Mouse (Mus musculus) thymus, postnatal 10 days (tissue): Measurements from ENCODE around the gene Ormdl1.
A peak's percentile ranks its signal among the peaks of the same experiment; 100 is the strongest.
"Not testable (repeated sequence)": the region's sequence is repeated elsewhere in the genome, so short reads cannot be mapped to it uniquely, and the experiment has no call there.

Experiments
- DNase-seq, 2 experiments: peaks; one replicate each; pipeline ENCODE4 v3.0.0; 2021; ENCODE audit warnings: low spot score in 2 of 2

The Ormdl1 gene

DNA sequence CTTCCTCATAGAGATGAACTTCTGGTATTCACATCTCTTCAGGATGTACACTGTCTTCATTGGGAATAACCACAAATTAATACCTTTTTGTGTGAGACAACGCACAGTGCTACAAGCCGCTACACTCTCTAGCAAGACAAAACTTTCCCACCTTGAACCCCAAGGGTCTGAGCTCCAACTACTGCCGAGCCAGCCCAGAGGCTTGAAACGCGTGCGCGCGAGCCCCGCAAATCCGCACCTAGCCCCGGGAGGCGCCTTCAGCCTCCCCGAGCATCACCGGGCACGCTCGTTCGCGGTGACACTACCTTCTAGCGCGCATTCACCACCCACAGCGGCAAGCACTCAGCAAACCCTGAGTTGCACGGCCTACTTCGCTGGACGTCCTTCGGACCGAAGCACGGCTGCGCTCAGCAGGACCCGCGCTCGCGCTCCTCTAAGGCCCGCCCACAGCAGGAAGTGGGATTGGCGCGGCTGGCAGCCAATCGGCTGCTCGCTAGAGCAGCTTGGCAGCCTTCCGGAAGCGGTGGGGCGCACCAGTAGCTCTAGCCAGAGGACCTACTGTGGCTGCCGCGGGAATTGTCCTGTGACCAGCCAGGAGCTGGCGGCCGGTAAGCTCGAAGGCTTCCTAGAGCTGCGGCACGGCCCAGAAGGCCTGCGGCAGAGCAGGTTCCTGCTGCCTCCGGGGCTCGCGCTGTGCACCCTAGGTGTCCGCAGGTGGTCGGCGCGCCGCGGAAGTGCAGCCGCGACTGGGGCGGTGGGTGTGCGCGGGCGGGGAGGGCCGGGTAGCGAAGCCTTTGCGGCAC is at the start of gene Ormdl1, which contains the start of the genes Pms1 and Gm28778:
TSS of gene Ormdl1 (plus strand) at position 515 of the 803 bp plus-strand sequence.
TSS of gene Pms1 (minus strand) at position 438 of the 803 bp plus-strand sequence.
TSS of gene Gm28778 (plus strand) at position 531 of the 803 bp plus-strand sequence.
- DNase-seq: peak; percentile 83 to 88

DNA sequence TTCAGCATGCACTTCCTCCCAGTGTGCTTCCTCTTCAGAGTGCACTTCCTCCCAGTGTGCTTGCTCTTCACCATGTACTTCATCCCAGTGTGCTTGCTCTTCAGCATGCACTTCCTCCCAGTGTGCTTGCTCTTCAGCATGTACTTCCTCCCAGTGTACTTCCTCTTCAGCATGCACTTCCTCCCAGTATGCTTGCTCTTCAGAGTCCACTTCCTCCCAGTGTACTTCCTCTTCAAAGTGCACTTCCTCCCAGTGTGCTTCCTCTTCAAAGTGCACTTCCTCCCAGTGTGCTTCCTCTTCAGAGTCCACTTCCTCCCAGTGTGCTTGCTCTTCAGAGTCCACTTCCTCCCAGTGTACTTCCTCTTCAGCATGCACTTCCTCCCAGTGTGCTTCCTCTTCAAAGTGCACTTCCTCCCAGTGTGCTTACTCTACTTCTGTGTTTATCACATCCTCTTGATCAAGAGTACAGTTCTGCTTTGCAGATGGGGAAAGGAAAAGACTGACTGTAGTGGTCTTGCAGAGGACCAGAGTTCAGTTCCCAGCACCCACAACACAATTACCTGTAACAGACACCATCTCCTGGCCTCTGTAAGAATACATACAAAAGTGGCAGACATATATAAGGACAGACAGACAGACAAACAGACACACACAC is 31.8 kb upstream of the Ormdl1 start:
- DNase-seq: not testable (repeated sequence)

DNA sequence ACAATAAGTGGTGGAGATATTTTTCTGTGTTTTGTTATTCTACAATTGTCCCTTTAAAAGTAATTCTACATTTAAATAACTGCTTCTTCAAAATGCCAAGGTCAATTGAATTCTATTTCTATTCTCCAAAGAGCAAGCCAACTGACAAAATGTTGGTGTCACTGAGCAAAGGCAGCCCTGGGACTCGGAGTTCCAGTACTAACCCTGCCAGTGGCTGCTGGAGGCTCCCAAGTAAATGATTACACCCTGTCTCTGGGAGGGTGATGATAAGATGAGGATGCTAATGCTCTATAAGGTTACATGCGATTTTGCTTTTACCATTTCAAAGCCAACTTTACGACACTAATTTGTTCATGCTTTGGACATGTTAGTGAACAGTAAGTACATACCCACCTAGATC is 27.0 kb upstream of the Ormdl1 start:
- DNase-seq: no peak

DNA sequence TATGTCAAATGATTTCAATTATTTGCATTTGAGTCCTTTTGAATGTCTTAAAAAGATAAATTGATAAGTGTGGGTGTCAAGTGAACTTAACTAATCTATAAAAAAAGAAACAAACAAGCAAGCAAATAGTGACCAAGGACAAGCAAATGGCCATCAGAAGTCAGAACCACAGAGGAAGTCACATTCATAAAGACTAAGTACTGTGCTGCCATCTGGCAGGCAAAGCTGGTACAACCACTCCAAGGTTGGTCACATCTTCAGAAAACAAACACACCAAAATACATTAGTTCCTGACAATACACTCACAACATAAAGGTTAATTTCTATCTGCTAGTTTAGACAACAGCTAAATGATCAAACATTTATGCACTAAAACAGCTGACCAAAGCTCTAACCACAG is 24.2 kb upstream of the Ormdl1 start:
- peak in 1 of 2 experiments; percentile 5 for DNase-seq

DNA sequence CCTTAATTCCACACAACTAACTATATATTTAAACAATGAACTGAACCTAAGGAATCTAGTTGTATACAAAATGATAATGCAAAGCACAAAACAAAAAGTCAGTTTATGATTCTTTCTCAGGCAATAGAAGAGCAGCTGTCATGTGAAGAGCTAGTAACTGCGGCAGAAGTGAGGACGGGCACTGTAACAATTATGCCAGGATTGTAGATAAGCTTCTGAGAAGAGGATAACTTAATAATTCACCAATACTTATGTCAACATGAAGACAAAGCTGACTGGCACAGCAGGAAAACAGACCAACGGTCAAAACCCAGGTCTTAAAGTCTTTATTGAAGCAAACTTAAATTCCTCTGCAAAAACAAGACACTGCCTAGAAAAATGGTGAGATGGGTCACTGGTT is 5.7 kb upstream of the Ormdl1 start:
- no peak for DNase-seq

DNA sequence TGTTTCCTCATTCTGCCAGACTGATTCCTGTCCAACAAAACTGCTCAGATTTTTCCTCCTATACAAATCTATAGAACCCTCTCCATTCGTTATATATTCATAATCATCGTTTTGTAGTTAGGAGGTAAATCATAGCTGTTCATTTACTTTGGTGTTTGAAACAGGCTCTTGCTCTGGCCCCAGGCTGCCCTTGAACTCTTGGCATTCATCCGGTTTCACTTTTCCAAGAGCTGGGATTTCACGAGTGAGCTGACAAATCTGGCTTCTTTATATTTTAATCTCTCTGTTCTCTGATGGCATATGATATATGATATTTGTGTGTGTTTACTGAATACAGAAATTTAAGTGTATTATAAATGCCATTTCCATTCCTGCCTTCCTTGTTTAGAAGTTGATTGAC is 3.6 kb downstream of the Ormdl1 start:
- no peak for DNase-seq

DNA sequence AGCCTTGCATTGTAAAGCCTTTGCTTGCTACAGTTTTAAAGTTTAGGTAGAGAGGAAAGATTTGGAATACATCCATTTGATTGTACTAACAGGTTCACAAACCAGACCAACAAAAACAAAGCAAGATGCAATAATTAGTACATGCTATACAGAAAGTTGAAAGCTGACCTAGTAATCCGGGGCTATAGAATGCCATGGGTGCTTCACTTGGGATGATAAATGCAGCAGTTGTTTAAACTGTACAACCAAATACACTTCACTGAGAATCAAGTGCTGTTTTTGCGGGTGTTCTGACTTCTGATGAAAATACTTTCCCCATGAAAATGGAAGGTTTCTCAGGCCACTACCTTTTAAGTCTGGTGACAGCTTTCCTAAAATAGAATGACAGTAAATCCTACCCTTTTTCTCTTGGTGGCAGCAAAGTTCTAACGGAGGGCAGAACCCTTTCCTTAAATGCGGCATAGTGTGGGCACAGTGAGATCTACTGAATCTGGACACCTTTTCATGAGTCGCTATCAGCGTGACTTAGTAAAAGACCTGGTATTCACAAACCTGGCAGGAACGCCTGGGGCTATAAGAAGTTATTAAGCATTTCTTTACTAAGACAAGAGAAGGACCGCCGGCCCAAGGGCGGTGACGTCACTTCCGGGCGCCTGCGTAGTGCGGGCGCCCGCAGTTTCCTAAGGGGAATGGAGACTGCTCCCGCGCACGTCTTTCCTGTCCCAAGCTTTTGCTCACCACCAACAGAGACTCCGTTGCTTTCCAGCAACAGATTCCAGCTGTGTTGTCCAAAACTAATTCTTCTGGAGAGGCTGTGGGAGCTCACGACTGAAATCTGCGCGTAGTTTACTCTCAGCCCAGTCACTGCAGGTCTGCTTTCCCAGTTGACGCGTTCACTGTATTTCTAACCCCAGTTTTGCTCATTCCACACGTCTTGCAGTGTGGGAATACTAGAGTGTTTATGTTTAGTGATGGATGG is 16.4 kb downstream of the Ormdl1 start, which contains the start of gene Osgepl1:
TSS of gene Osgepl1 (plus strand) at position 636 of the 979 bp plus-strand sequence.
- DNase-seq: peak; percentile 63 to 81

DNA sequence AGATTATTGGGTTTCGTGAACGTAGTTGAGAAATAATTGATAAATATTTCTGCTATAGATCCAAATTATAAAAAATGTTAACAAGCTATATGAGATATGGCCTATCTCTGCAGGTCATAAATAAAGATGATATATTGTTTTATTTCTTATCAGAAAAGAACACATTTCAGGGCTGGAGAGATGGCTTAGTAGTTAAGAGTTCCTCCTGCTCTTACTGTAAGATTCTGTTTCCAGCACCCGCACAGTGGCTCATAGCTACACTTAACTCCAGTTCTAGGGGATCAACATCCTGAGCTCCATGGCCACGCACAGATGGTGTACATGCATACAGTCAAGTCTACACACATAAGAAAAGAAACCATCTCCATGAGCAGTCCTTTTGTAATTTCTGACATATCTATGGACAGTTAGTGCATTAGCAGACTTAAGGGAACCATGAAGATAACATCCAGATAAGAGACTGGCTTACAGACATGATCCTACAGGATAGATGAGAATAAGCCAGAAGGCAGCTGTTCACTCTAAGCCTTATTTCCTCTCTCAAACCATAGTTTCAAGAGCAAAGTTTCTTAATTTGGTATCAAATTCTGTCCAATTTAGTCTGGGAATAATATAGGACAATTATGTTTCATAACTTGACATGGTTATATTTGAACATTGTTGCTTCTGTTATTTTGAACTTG is 24.9 kb downstream of the Ormdl1 start:
- DNase-seq: no peak

DNA sequence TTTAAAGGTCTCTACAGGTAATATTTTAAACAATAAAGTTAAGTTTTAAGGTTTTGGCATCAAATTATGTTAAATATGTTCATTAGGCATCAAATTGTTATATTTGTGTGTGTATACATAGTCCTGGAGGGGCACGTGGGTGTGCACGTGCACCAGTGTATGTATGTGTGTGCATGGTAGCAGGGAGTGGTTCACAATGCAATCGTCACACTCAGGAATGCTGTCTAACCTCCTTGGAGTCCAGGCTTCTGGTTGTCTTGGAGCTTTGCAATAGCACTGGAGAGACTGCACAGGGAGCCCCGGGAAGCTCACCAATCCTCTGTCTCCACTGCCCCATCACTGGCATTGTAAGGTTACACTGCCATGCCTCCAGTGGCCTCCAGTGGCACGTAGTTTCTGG is 26.4 kb downstream of the Ormdl1 start:
- DNase-seq: no peak

DNA sequence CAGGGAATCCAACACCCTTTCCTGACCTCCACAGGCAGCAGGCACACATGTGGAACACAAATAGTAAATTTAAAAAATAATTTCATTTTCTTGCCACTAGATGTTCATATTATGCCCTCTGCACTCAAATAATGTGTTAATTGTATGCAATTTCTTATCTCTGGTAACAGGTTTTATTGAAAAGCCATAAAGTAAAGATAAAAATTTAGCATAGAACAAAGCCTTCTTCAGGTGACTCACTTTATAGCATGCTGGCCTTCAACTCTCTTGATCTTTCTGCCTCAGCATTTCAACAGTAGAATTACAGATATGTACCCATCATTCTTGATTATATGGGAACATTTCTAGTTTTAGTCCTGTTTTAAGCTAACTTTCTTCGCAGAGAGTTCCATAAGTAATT is 27.4 kb downstream of the Ormdl1 start:
- DNase-seq: no peak

DNA sequence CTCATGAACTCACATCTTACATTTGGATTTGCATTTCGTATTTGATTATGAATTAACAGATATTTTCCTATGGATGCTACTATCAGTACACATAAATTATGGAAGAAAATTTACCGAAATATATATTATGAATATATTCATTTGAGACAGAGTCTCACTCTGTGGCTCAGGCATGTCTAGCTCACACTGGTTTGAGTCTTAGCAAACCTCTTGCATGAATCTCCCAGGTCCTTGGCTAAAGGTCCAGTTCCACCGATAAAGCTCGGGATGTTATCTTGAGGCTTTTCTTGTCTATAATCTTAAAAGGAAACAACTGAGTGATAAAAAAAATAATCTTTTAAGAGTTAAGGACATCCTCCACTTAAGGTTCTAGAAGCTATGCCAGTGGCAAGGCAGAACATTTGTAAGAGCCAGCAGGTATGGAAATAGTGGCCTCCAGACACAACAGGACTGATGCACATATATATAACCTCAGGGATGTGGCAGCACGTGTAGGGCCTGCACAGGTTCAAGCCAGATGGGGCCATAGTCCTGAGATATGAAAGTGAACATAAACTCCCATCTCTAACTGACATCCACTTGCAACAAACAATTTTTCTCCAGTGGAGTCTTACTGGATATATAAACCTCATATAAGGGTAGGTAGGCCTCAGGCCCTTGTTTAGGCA is 28.1 kb downstream of the Ormdl1 start:
- DNase-seq: no peak

DNA sequence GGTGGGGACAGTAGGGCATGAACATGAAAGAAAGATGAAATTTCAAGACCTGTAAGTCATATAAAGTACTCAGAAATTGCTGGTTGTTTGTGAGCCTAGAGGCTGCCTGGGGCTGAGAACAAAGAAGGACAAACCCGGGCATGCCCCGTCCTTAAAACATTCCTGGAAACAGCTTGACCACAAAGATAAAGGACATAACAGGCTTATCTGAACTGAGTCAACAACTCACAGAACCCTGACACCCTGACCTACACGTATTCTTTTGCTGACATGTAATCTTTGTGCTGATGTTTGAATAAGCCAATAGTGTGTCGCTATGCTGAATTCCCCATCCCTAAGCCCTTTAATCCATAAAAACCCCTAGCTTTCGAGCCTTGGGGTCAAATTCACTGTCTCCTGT is 36.6 kb downstream of the Ormdl1 start:
- not testable (repeated sequence) for DNase-seq

DNA sequence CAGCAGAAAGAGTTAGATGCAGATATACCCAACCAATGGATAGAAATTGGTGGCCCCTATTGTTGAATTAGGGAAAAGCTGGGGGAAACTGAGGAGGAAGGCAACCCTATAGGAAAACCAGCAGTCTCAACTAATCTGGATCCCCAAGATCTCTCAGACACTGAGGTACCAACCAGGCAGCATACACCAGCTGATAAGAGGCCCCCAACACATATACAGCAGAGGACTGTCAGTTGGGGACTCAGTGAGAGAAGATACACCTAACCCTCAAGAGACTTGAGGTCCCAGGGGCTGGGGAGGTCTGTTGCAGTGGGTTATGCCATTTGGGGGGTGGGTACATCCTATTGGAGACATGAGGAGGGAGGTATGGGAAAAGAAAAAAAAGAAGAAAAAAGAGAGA is 38.6 kb downstream of the Ormdl1 start:
- DNase-seq: no peak

DNA sequence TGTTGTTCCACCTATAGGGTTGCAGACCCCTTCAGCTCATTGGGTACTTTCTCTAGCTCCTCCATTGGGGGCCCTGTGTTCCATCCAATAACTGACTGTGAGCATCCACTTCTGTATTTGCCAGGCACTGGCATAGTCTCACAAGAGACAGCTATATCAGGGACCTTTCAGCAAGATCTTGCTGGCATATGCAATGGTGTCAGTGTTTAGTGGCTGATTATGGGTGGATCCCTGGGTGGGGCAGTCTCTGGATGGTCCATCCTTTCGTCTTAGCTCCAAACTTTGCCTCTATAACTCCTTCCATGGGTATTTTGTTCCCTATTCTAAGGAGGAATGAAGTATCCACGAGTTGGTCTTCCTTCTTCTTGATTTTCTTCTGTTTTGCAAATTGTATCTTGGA is 40.5 kb downstream of the Ormdl1 start:
- DNase-seq: not testable (repeated sequence)

DNA sequence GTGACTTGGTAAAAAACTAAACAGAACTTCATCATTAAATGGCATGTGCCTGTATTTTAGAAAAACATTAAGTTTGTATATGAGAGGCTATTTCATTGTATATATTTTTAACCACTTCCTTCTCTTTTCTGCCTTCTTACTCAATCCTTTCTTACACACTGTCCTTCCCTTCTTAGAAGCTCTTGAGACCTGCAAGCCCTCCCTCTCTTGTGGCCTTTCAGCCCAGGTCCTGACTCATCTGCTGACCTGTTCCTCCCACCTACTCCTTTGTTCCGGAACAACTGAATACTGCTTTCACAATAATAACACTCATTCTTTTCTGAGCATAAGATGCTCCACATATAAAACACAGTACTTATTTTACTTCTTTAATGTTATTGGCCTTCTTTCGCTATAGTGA is 44.2 kb downstream of the Ormdl1 start:
- no peak for DNase-seq

DNA sequence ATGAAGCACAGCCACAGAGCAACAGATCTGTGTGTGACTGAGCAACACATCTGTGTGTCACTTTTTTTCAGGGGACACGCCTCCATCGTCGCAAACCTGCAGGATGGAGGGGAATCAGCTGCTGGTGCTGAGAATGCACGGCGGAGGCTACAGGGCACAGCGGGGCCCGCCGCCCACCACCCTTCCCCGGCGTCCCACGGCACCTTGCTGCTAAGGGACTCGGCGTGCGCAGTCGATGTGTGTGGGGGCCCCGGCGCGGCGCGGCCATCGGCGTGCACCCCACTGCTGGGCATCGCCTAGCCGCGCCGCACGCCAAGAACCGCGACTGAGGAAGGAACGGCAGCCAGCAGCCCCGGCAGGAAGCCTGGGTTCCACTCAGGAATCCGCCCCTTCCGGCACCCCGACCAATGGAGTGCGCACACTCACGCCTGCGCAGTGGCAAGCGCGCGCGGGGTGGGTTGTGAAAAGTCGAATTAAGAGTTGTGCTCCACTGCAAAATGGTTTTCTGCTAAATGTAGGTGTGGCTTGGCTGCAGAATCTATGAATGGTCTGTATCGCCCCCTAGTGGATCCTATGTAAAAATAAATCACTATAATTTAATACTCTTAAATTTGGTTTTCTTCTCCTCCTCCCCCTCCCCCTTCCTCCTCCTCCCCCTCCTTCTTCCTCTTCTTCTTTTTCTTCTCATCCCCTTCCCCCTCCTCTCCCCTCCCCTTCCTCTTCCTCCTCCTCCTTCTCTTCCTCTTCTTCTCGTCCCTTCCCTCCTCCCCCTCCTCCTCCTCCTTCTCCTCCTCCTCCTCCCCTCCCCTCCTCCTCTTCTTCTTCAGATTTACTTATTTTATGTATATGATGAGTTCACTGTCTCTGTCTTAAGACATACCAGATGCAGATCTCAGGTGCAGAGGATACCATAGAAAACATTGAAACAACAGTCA is 55.7 kb downstream of the Ormdl1 start, which contains the start of the genes Asdurf, Gm28551 and Asnsd1:
TSS of gene Asdurf (minus strand) at position 293 of the 935 bp plus-strand sequence.
TSS of gene Gm28551 (minus strand) at position 341 of the 935 bp plus-strand sequence.
TSS of gene Asnsd1 (minus strand) at position 426 of the 935 bp plus-strand sequence.
- peak; percentile 97 for DNase-seq

DNA sequence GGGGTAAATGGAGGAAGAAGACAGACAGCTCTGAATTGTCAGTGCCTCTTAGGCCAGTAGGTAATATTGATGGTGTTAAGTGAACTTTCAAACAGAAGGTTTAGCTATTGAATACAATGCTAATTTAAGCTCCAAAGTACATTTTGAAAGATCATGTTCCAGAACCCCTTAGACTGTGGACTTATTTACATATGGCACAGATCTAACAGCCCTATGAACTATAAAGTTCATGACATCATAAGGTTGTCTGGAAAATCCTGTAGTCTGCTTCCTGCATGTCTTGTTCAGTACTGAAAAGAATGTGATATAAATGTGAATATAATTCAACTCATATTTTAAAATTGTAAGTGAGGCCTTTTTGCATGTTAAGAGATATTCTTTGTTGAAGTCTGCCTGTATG is 62.1 kb downstream of the Ormdl1 start:
- no peak for DNase-seq
